Comparison of ENCODE assay signal across 13 mouse cellular contexts in genomic region chr1:155515866-155516265, GRCm38 (mm10). TPM values are rescaled to one million over a fixed set of nuclear protein-coding genes. Genes with fewer than 3 reads are reported as not detected.
DNase-seq lines count a peak whose midpoint lies in the region; ATAC-seq lines count a peak whose summit lies in the region.
"Had no signal": no experiment of that assay in that cellular context is flagged by ENCODE, and none has a peak within 500 bp of the region (broad histone marks: within the 10 kb centered on the region; RNA-seq: fewer than 3 reads in every experiment).

No protein-coding gene starts in this region.

- H3K4me2 ChIP-seq in forebrain, embryonic 14.5 days (ENCODE audit: low read length) = no peak overlapping the region
- no peak overlapping the region for H3K4me2 ChIP-seq in forebrain, embryonic 11.5 days (ENCODE audit: low read depth, low read length, severe bottlenecking)
- no peak overlapping the region for H3K4me2 ChIP-seq in midbrain, embryonic 16.5 days (ENCODE audit: low read length)
- no peak overlapping the region for H3K4me2 ChIP-seq in midbrain, embryonic 11.5 days
- H3K4me2 ChIP-seq: hindbrain, embryonic 14.5 days; limb, embryonic 13.5 days; liver, embryonic 12.5 days; midbrain, embryonic 13.5 days had no signal

- peak; percentile 55 for DNase-seq in forebrain, embryonic 14.5 days (ENCODE audit: low spot score)
- DNase-seq in forebrain, embryonic 11.5 days (ENCODE audit: low spot score) = no peak
- no peak for DNase-seq in midbrain, embryonic 11.5 days (ENCODE audit: low spot score, missing footprints)
- peak; percentile 67 for DNase-seq in cerebellum, adult 9-11 months
- no peak for DNase-seq in right cerebral cortex, postnatal 10 days (ENCODE audit: low spot score in 2 of 2)
- no peak for DNase-seq in kidney, postnatal 36 days

- H3K27ac ChIP-seq in forebrain, embryonic 14.5 days (ENCODE audit: low read depth, low read length) = no peak overlapping the region
- no peak overlapping the region for H3K27ac ChIP-seq in forebrain, embryonic 11.5 days (ENCODE audit: low read depth, low read length)
- H3K27ac ChIP-seq in midbrain, embryonic 16.5 days (ENCODE audit: low read length) = peak overlapping the region; percentile 6; the same call in 1 of the 2 replicates
- H3K27ac ChIP-seq in midbrain, embryonic 11.5 days (ENCODE audit: low read depth, low read length) = no peak overlapping the region
- H3K27ac ChIP-seq: embryonic facial prominence, embryonic 10.5 days; layer of hippocampus, adult 2 months; limb, embryonic 13.5 days; liver, embryonic 12.5 days; midbrain, embryonic 13.5 days had no signal

- no peak for ATAC-seq in forebrain, embryonic 14.5 days
- no peak for ATAC-seq in forebrain, embryonic 11.5 days (replicated peaks; ENCODE audit: low FRiP score)
- no peak for ATAC-seq in midbrain, embryonic 16.5 days
- no peak for ATAC-seq in midbrain, embryonic 11.5 days (ENCODE audit: low FRiP score)
- ATAC-seq: liver, embryonic 12.5 days; midbrain, embryonic 13.5 days had no signal

- 64% methylated on average over 4 of the region's 4 CpGs for WGBS in forebrain, embryonic 14.5 days
- WGBS in forebrain, embryonic 11.5 days = 92% methylated on average over 4 of the region's 4 CpGs
- 87% methylated on average over 4 of the region's 4 CpGs for WGBS in midbrain, embryonic 16.5 days
- 90% methylated on average over 4 of the region's 4 CpGs for WGBS in midbrain, embryonic 11.5 days

- H3K36me3 ChIP-seq in forebrain, embryonic 14.5 days (ENCODE audit: control insufficient read depth, insufficient read depth, low read length) = no peaks in the 10 kb centered on the region
- H3K36me3 ChIP-seq in forebrain, embryonic 11.5 days (ENCODE audit: control insufficient read depth, insufficient read depth, low read length) = no peaks in the 10 kb centered on the region
- no peaks in the 10 kb centered on the region for H3K36me3 ChIP-seq in midbrain, embryonic 16.5 days (ENCODE audit: control insufficient read depth, insufficient read depth, low read length)
- no peaks in the 10 kb centered on the region for H3K36me3 ChIP-seq in midbrain, embryonic 11.5 days (ENCODE audit: control insufficient read depth, insufficient read depth, low read length)
- H3K36me3 ChIP-seq: embryonic facial prominence, embryonic 10.5 days; limb, embryonic 13.5 days; liver, embryonic 12.5 days; midbrain, embryonic 13.5 days had no signal

- no peak overlapping the region for H3K9ac ChIP-seq in forebrain, embryonic 14.5 days (ENCODE audit: low read length)
- no peak overlapping the region for H3K9ac ChIP-seq in forebrain, embryonic 11.5 days (ENCODE audit: low read length)
- no peak overlapping the region for H3K9ac ChIP-seq in midbrain, embryonic 16.5 days (ENCODE audit: low read depth, low read length)
- no peak overlapping the region for H3K9ac ChIP-seq in midbrain, embryonic 11.5 days (ENCODE audit: low read length)
- H3K9ac ChIP-seq: hindbrain, embryonic 14.5 days; limb, embryonic 13.5 days; liver, embryonic 12.5 days; midbrain, embryonic 13.5 days had no signal

- H3K27me3 ChIP-seq in forebrain, embryonic 14.5 days (replicated peaks; ENCODE audit: control insufficient read depth, insufficient read depth, low read length) = no peaks in the 10 kb centered on the region
- H3K27me3 ChIP-seq in forebrain, embryonic 11.5 days (ENCODE audit: control insufficient read depth, insufficient read depth, low read length) = no peaks in the 10 kb centered on the region
- H3K27me3 ChIP-seq in midbrain, embryonic 16.5 days (ENCODE audit: control insufficient read depth, insufficient read depth, low read depth, low read length) = no peaks in the 10 kb centered on the region
- H3K27me3 ChIP-seq in midbrain, embryonic 11.5 days (ENCODE audit: control insufficient read depth, insufficient read depth, low read length) = no peaks in the 10 kb centered on the region
- H3K27me3 ChIP-seq: limb, embryonic 13.5 days; midbrain, embryonic 13.5 days had no signal

- H3K4me1 ChIP-seq in forebrain, embryonic 14.5 days (ENCODE audit: control insufficient read depth, insufficient read depth, low read length) = no peaks in the 10 kb centered on the region; the same call in 1 of the 2 replicates
- 0 out of 2 replicates have a peak, but pooled peaks cover 2% of the 10 kb centered on the region for H3K4me1 ChIP-seq in forebrain, embryonic 11.5 days (replicated peaks; ENCODE audit: control insufficient read depth, insufficient read depth, low read length)
- no peaks in the 10 kb centered on the region; the same call in 1 of the 2 replicates for H3K4me1 ChIP-seq in midbrain, embryonic 16.5 days (ENCODE audit: control insufficient read depth, insufficient read depth, low read length)
- H3K4me1 ChIP-seq in midbrain, embryonic 11.5 days (ENCODE audit: control insufficient read depth, insufficient read depth, low read length) = peaks cover 5% of the 10 kb centered on the region; the same call in 1 of the 2 replicates
- H3K4me1 ChIP-seq: embryonic facial prominence, embryonic 10.5 days; limb, embryonic 13.5 days; liver, embryonic 12.5 days; midbrain, embryonic 13.5 days had no signal

- H3K4me3 ChIP-seq in forebrain, embryonic 14.5 days (ENCODE audit: low read depth, low read length) = no peak overlapping the region
- no peak overlapping the region for H3K4me3 ChIP-seq in forebrain, embryonic 11.5 days (ENCODE audit: low read depth, low read length)
- no peak overlapping the region for H3K4me3 ChIP-seq in midbrain, embryonic 16.5 days (ENCODE audit: low read depth, low read length)
- no peak overlapping the region for H3K4me3 ChIP-seq in midbrain, embryonic 11.5 days (ENCODE audit: low read depth, low read length)
- H3K4me3 ChIP-seq: embryonic facial prominence, embryonic 10.5 days; limb, embryonic 13.5 days; liver, embryonic 12.5 days; midbrain, embryonic 13.5 days had no signal

- no peaks in the 10 kb centered on the region; the same call in 1 of the 2 replicates for H3K9me3 ChIP-seq in forebrain, embryonic 14.5 days (replicated peaks; ENCODE audit: control insufficient read depth, low read length)
- no peaks in the 10 kb centered on the region; the same call in 1 of the 2 replicates for H3K9me3 ChIP-seq in forebrain, embryonic 11.5 days (ENCODE audit: control insufficient read depth, low read length)
- H3K9me3 ChIP-seq in midbrain, embryonic 16.5 days (replicated peaks; ENCODE audit: control insufficient read depth, low read length, poor library complexity, severe bottlenecking) = peaks cover 8% of the 10 kb centered on the region
- peaks cover 5% of the 10 kb centered on the region; the same call in 1 of the 2 replicates for H3K9me3 ChIP-seq in midbrain, embryonic 11.5 days (ENCODE audit: control insufficient read depth, low read length)
- H3K9me3 ChIP-seq: embryonic facial prominence, embryonic 10.5 days; liver, embryonic 12.5 days had no signal

RNA-seq across cellular contexts. Expression of gene Acbd6, which starts 42.1 kb away (rescaled TPM):
- polyA plus RNA-seq in forebrain, embryonic 14.5 days (2014; fragmentation: Nextera tagmentation; extraction: Ambion mirVana) = 91.4 and 92.8 TPM in 2 replicates
- polyA plus RNA-seq in forebrain, embryonic 11.5 days (2014; fragmentation: Nextera tagmentation; extraction: Ambion mirVana) = 80.5 and 87.8 TPM in 2 replicates
- polyA plus RNA-seq in midbrain, embryonic 16.5 days (2015; fragmentation: Nextera tagmentation; extraction: Ambion mirVana) = 95.7 and 96.0 TPM in 2 replicates
- 71.0 and 72.9 TPM in 2 replicates for polyA plus RNA-seq in midbrain, embryonic 11.5 days (2014; fragmentation: Nextera tagmentation; extraction: Ambion mirVana)

Comparison
In these comparisons a context has a peak if more than half of its experiments do, and no peak if none do; other contexts are left out.
1. DNase-seq: peak in forebrain, embryonic 14.5 days (single experiment) and cerebellum, adult 9-11 months (single experiment); none in forebrain, embryonic 11.5 days (single experiment), midbrain, embryonic 11.5 days (single experiment), right cerebral cortex, postnatal 10 days (0 of 2) and kidney, postnatal 36 days (0 of 2).